Mouse (Mus musculus): ENCODE measurements around the gene Klhl2. TPM values are rescaled to one million over a fixed set of nuclear protein-coding genes. Genes with fewer than 3 reads are reported as not detected.

Gene Klhl2
- polyA plus RNA-seq, 1 experiment from 2014 or later: 32.2 TPM

- ATAC-seq (ENCODE audit: low read depth): no peak
- no peaks in the 10 kb centered on the region for H3K9me3 ChIP-seq (ENCODE audit: control insufficient read depth, low read length)
- no peak overlapping the region for H3K4me2 ChIP-seq (ENCODE audit: low read depth, low read length)
- H3K27ac ChIP-seq (ENCODE audit: low read depth, low read length): no peak overlapping the region
- no peaks in the 10 kb centered on the region for H3K4me1 ChIP-seq (ENCODE audit: control insufficient read depth, insufficient read depth, low read length)
- no peak overlapping the region for H3K9ac ChIP-seq (replicated peaks; ENCODE audit: low read depth, low read length)
- 57% methylated on average over 1 of the region's 1 CpGs for WGBS
- H3K27me3 ChIP-seq (ENCODE audit: control insufficient read depth, insufficient read depth, low read length): no peaks in the 10 kb centered on the region
- peaks cover 3% of the 10 kb centered on the region for H3K36me3 ChIP-seq (ENCODE audit: control insufficient read depth, insufficient read depth, low read length)
- no peak overlapping the region for H3K4me3 ChIP-seq (ENCODE audit: low read depth, low read length)
These were observed 138.3 kb downstream of the Klhl2 start for GRCm38 (mm10) chr8:64711544-64711943.

DNA sequence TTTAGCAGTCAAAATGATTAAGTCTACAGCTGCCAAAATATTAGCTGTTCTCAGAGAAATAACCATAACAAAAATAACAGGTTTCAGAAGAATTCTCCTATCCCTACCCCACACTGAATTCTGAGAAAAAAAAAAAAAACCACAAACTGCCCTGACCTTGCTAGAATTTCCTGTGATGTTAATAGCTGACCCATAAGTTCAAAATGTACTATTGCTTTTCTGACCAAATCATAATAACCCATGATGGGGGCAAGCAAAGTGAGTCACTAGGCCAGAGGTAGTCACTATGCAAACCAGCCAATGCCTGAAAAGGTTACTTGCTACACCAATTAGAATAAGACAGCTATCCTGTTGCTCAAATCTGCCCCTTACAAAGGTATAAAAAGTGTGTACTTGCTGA is 142.3 kb downstream of the Klhl2 start:
- ATAC-seq (ENCODE audit: low read depth): no peak
- no peak overlapping the region for H3K9ac ChIP-seq (replicated peaks; ENCODE audit: low read depth, low read length)
- no peaks in the 10 kb centered on the region for H3K9me3 ChIP-seq (ENCODE audit: control insufficient read depth, low read length)
- no peaks in the 10 kb centered on the region for H3K27me3 ChIP-seq (ENCODE audit: control insufficient read depth, insufficient read depth, low read length)
- no peak overlapping the region for H3K4me3 ChIP-seq (ENCODE audit: low read depth, low read length)
- no peaks in the 10 kb centered on the region for H3K36me3 ChIP-seq (ENCODE audit: control insufficient read depth, insufficient read depth, low read length)
- no peaks in the 10 kb centered on the region for H3K4me1 ChIP-seq (ENCODE audit: control insufficient read depth, insufficient read depth, low read length)
- no peak overlapping the region for H3K27ac ChIP-seq (ENCODE audit: low read depth, low read length)
- H3K4me2 ChIP-seq (ENCODE audit: low read depth, low read length): no peak overlapping the region

- 88% methylated on average over 1 of the region's 1 CpGs for WGBS
- H3K36me3 ChIP-seq (ENCODE audit: control insufficient read depth, insufficient read depth, low read length): no peaks in the 10 kb centered on the region
- H3K27ac ChIP-seq (ENCODE audit: low read depth, low read length): no peak overlapping the region
- no peaks in the 10 kb centered on the region for H3K27me3 ChIP-seq (ENCODE audit: control insufficient read depth, insufficient read depth, low read length)
- no peak overlapping the region for H3K4me3 ChIP-seq (ENCODE audit: low read depth, low read length)
- no peak for ATAC-seq (ENCODE audit: low read depth)
- no peak overlapping the region for H3K4me2 ChIP-seq (ENCODE audit: low read depth, low read length)
- H3K9ac ChIP-seq (replicated peaks; ENCODE audit: low read depth, low read length): no peak overlapping the region
- no peaks in the 10 kb centered on the region for H3K4me1 ChIP-seq (ENCODE audit: control insufficient read depth, insufficient read depth, low read length)
- no peaks in the 10 kb centered on the region for H3K9me3 ChIP-seq (ENCODE audit: control insufficient read depth, low read length)
These were observed 146.6 kb downstream of the Klhl2 start for GRCm38 (mm10) chr8:64703191-64703590.

DNA sequence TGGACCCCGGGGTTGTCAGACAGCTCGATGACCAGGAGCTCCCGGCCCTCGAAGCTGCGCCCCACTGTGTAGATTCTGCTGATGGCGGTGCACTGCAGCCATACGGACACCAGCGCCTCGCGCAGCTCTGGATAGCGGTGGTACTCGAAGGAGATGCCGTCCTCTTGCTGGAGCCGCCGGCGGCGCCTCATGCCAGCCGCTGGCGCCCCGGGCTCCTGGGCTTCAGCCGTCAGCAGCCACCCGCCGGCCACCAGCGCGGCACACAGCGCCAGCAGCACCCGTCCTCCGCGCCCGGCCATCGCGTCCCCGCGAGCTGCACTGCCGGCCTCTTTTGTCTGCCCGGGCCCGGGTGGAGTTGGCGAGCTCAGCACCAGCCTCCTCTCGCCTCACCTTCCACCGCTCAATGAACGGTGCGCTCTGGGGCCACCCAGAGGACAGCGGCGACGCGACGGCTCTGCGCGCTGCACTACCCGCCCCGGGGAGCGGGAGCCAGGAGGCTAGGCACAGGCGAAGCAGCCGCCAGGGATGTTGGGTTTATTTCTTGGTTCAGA is 157.1 kb downstream of the Klhl2 start, which contains the start of gene Cpe:
Gene Cpe, minus strand, starts transcription at position 404 of the 551 bp plus-strand sequence.
- Histone ChIP-seq H3K4me2 (ENCODE audit: low read depth, low read length) (peak within 1 kb of the TSS; percentile 62), H3K4me1 (ENCODE audit: control insufficient read depth, insufficient read depth, low read length) (peaks cover 12% of the 10 kb centered on the region; the same call in 1 of the 2 replicates), H3K36me3 (ENCODE audit: control insufficient read depth, insufficient read depth, low read length) (no peaks in the 10 kb centered on the region), H3K27me3 (ENCODE audit: control insufficient read depth, insufficient read depth, low read length) (no peaks in the 10 kb centered on the region), H3K9ac (replicated peaks; ENCODE audit: low read depth, low read length) (peak within 1 kb of the TSS; percentile 84), H3K9me3 (ENCODE audit: control insufficient read depth, low read length) (no peaks in the 10 kb centered on the region), H3K27ac (ENCODE audit: low read depth, low read length) (peak within 1 kb of the TSS; percentile 98), H3K4me3 (ENCODE audit: low read depth, low read length) (peak within 1 kb of the TSS; percentile 79)
- ATAC-seq (ENCODE audit: low read depth): peak; percentile 99
- under 1% methylated on average over 54 of the region's 54 CpGs for WGBS

GRCm38 (mm10) chr8:64691591-64692401 is 158.0 kb downstream of the Klhl2 start:
- WGBS: 9% methylated on average over 16 of the region's 16 CpGs

DNA sequence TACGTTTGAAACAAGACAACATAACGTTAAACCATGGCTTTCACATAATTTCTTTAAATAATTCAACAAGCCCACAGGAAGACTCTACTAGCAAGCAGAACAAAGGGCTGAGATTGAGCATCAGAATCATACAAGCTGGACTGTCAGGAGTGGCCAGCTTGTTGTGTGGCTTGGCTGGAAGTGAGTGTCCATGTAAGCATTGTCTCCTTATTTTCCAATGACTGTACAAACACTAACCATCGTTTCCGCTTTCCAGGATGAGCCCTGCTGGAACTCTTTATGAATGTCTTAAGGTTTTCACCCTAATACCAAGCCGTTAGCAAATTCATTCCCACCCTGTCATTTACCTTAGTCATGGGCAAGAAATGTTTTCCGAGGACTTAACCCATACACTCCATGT is 159.0 kb downstream of the Klhl2 start:
- H3K4me2 ChIP-seq (ENCODE audit: low read depth, low read length): peak overlapping the region; percentile 62
- H3K4me3 ChIP-seq (ENCODE audit: low read depth, low read length): peak overlapping the region; percentile 79
- H3K27ac ChIP-seq (ENCODE audit: low read depth, low read length): no peak overlapping the region
- no peak for ATAC-seq (ENCODE audit: low read depth)
- peak overlapping the region; percentile 84; the same call in 1 of the 2 replicates for H3K9ac ChIP-seq (replicated peaks; ENCODE audit: low read depth, low read length)
- H3K9me3 ChIP-seq (ENCODE audit: control insufficient read depth, low read length): no peaks in the 10 kb centered on the region
- H3K4me1 ChIP-seq (ENCODE audit: control insufficient read depth, insufficient read depth, low read length): peaks cover 13% of the 10 kb centered on the region; the same call in 1 of the 2 replicates
- no peaks in the 10 kb centered on the region for H3K27me3 ChIP-seq (ENCODE audit: control insufficient read depth, insufficient read depth, low read length)
- no peaks in the 10 kb centered on the region for H3K36me3 ChIP-seq (ENCODE audit: control insufficient read depth, insufficient read depth, low read length)
- WGBS: 63% methylated on average over 6 of the region's 6 CpGs

More at GRCm38 (mm10) chr8:64691591-64692401, 158.0 kb downstream of the Klhl2 start:
- peak overlapping the region; percentile 79 for H3K4me3 ChIP-seq (ENCODE audit: low read depth, low read length)
- H3K36me3 ChIP-seq (ENCODE audit: control insufficient read depth, insufficient read depth, low read length): no peaks in the 10 kb centered on the region
- H3K4me2 ChIP-seq (ENCODE audit: low read depth, low read length): peak overlapping the region; percentile 62
- H3K9me3 ChIP-seq (ENCODE audit: control insufficient read depth, low read length): no peaks in the 10 kb centered on the region
- peaks cover 13% of the 10 kb centered on the region; the same call in 1 of the 2 replicates for H3K4me1 ChIP-seq (ENCODE audit: control insufficient read depth, insufficient read depth, low read length)
- no peaks in the 10 kb centered on the region for H3K27me3 ChIP-seq (ENCODE audit: control insufficient read depth, insufficient read depth, low read length)
- H3K27ac ChIP-seq (ENCODE audit: low read depth, low read length): peak overlapping the region; percentile 98
- peak overlapping the region; percentile 84 for H3K9ac ChIP-seq (replicated peaks; ENCODE audit: low read depth, low read length)
- peak; percentile 15; the same call in 1 of the 2 replicates for ATAC-seq (ENCODE audit: low read depth)

- H3K4me2 ChIP-seq (ENCODE audit: low read depth, low read length): peak overlapping the region; percentile 62
- WGBS: 72% methylated on average over 6 of the region's 6 CpGs
- H3K27ac ChIP-seq (ENCODE audit: low read depth, low read length): no peak overlapping the region
- ATAC-seq (ENCODE audit: low read depth): no peak
- H3K36me3 ChIP-seq (ENCODE audit: control insufficient read depth, insufficient read depth, low read length): no peaks in the 10 kb centered on the region
- H3K9me3 ChIP-seq (ENCODE audit: control insufficient read depth, low read length): no peaks in the 10 kb centered on the region
- H3K4me1 ChIP-seq (ENCODE audit: control insufficient read depth, insufficient read depth, low read length): peaks cover 13% of the 10 kb centered on the region; the same call in 1 of the 2 replicates
- no peak overlapping the region for H3K9ac ChIP-seq (replicated peaks; ENCODE audit: low read depth, low read length)
- no peaks in the 10 kb centered on the region for H3K27me3 ChIP-seq (ENCODE audit: control insufficient read depth, insufficient read depth, low read length)
- H3K4me3 ChIP-seq (ENCODE audit: low read depth, low read length): peak overlapping the region; percentile 79
These were observed 159.5 kb downstream of the Klhl2 start for GRCm38 (mm10) chr8:64690306-64690705.
